Mouse (Mus musculus) ES-E14 (cell line): ENCODE data around the gene Fcgr2b. TPM values are rescaled to one million over a fixed set of nuclear protein-coding genes. Genes with fewer than 3 reads are reported as not detected.

Experiments
- DNase-seq: peaks from one replicate; pipeline ENCODE4 v3.0.0-alpha.2; 2013; ENCODE audit warnings: low read depth, low spot score
- H3K27ac ChIP-seq: 2 replicates; pipeline ENCODE4 v1.5.1; 2012; ENCODE audit warnings: low read depth, mild to moderate bottlenecking, low read length, moderate library complexity, mixed read lengths; ENCODE audit not compliant: poor library complexity, insufficient read depth, severe bottlenecking
- H3K36me3 ChIP-seq: 2 replicates; pipeline ENCODE4 v1.6.1; 2012; ENCODE audit warnings: mild to moderate bottlenecking, low read length, moderate library complexity, mixed read lengths; ENCODE audit not compliant: control insufficient read depth, poor library complexity, insufficient read depth, severe bottlenecking
- H3K4me1 ChIP-seq, 2 experiments: fragments of 150-350 bp in 1 of 2; sonication (generic) in 1 of 2; 2 replicates each; pipeline ENCODE4 v1.6.1; 2012; ENCODE audit warnings: low read length in 2 of 2, mild to moderate bottlenecking in 1 of 2, mixed read lengths in 1 of 2; ENCODE audit not compliant: control insufficient read depth in 2 of 2, insufficient read depth in 2 of 2, poor library complexity in 1 of 2
- H3K4me3 ChIP-seq, 2 experiments: fragments of 150-350 bp in 1 of 2; sonication (generic) in 1 of 2; 2 replicates each; pipeline ENCODE4 v1.5.1; 2012; ENCODE audit warnings: low read length in 2 of 2, low read depth in 1 of 2, mild to moderate bottlenecking in 1 of 2, mixed read lengths in 1 of 2; ENCODE audit not compliant: insufficient read depth in 1 of 2, poor library complexity in 1 of 2, severe bottlenecking in 1 of 2
- H3K9ac ChIP-seq: 2 replicates; pipeline ENCODE4 v1.6.1; 2012; ENCODE audit warnings: low read depth, mild to moderate bottlenecking, low read length, mixed read lengths; ENCODE audit not compliant: poor library complexity, insufficient read depth, severe bottlenecking
- H3K9me3 ChIP-seq: fragments of 150-350 bp; sonication (generic); 2 replicates; pipeline ENCODE4 v1.6.1; 2012; ENCODE audit warnings: low read depth, mild to moderate bottlenecking, low read length; ENCODE audit not compliant: control insufficient read depth, insufficient read depth
- CHD2 ChIP-seq: IDR thresholded peaks from 2 replicates; pipeline ENCODE4 v1.6.1; 2014; ENCODE audit warnings: mild to moderate bottlenecking, low read depth, low read length, inconsistent platforms
- HCFC1 ChIP-seq: IDR thresholded peaks from 2 replicates; pipeline ENCODE4 v1.6.1; 2012; ENCODE audit warnings: low read length, inconsistent platforms, borderline replicate concordance; ENCODE audit not compliant: insufficient read depth
- MAFK ChIP-seq: IDR thresholded peaks from 2 replicates; pipeline ENCODE4 v1.6.1; 2014; ENCODE audit warnings: mild to moderate bottlenecking, low read depth, low read length, inconsistent platforms; ENCODE audit not compliant: insufficient read depth
- ZC3H11A ChIP-seq: IDR thresholded peaks from 2 replicates; pipeline ENCODE4 v1.6.1; 2012; ENCODE audit warnings: low read depth, mild to moderate bottlenecking, inconsistent platforms, low read length, borderline replicate concordance
- ZNF384 ChIP-seq: IDR thresholded peaks from 2 replicates; pipeline ENCODE4 v1.6.1; 2012; ENCODE audit warnings: low read depth, low read length, inconsistent platforms
- in situ Hi-C, 2 experiments: fragments of 600-800 bp; cut with MboI; formaldehyde crosslinking; loops; one replicate each; pipeline ENCODE4 v1.15.1; 2025; ENCODE audit warnings: low sequenced_read_pairs in 2 of 2, inconsistent platforms in 1 of 2; ENCODE audit not compliant: unreplicated experiment in 2 of 2
- total RNA-seq: library from RNA; depleted of rRNA; stranded (reverse); fragments of 300-350 nt; gene quantifications from 2 replicates; pipeline ENCODE4 v1.2.3, GENCODE M21; 2012

The Fcgr2b gene
- total RNA-seq, 1 experiment = 2.4 TPM

GRCm38 (mm10) chr1:170972494-170972893 is 3.9 kb downstream of the Fcgr2b start:
- in situ Hi-C loops = no loop called here
- Histone ChIP-seq H3K9ac (no peak overlapping the region), H3K4me1 (peaks cover 0 to 7% of the 10 kb centered on the region in 2 experiments; a peak in 1 of 4 replicates), H3K9me3 (no peaks in the 10 kb centered on the region), H3K36me3 (no peaks in the 10 kb centered on the region), H3K27ac (no peak overlapping the region), H3K4me3 (no peak overlapping the region)
- TF ChIP-seq ZC3H11A = no peak
- no peak for TF ChIP-seq HCFC1
- no peak for TF ChIP-seq ZNF384
- TF ChIP-seq CHD2 = no peak
- no peak for TF ChIP-seq MAFK
- DNase-seq = no peak

- TF ChIP-seq MAFK (no peak), CHD2 (no peak), ZNF384 (no peak), ZC3H11A (no peak), HCFC1 (no peak)
- Histone ChIP-seq H3K27ac (no peak overlapping the region; the same call in 1 of the 2 replicates), H3K4me3 (no peak overlapping the region), H3K9ac (no peak overlapping the region), H3K36me3 (no peaks in the 10 kb centered on the region), H3K4me1 (peaks cover 0 to 6% of the 10 kb centered on the region in 2 experiments; a peak in 1 of 4 replicates), H3K9me3 (no peaks in the 10 kb centered on the region)
- in situ Hi-C loops = no loop called here
- no peak for DNase-seq
Measured at GRCm38 (mm10) chr1:170968576-170968975, 7.8 kb downstream of the Fcgr2b start.

GRCm38 (mm10) chr1:170967581-170967980 is 8.8 kb downstream of the Fcgr2b start:
- H3K4me3 ChIP-seq = no peak overlapping the region
- no peaks in the 10 kb centered on the region for H3K9me3 ChIP-seq
- peaks cover 5 to 11% of the 10 kb centered on the region in 2 experiments; a peak in 2 of 4 replicates for H3K4me1 ChIP-seq
- H3K27ac ChIP-seq = peak overlapping the region; percentile 58; the same call in 1 of the 2 replicates
- TF ChIP-seq ZNF384 = no peak
- no peak for TF ChIP-seq CHD2
- no peak for TF ChIP-seq HCFC1
- TF ChIP-seq MAFK = no peak
- TF ChIP-seq ZC3H11A = no peak
- in situ Hi-C loops = no loop called here
- no peaks in the 10 kb centered on the region for H3K36me3 ChIP-seq
- no peak for DNase-seq
- no peak overlapping the region for H3K9ac ChIP-seq

GRCm38 (mm10) chr1:170963087-170963486 is 13.3 kb downstream of the Fcgr2b start:
- Histone ChIP-seq H3K27ac (no peak overlapping the region; the same call in 1 of the 2 replicates), H3K9ac (peak overlapping the region; percentile 15; the same call in 1 of the 2 replicates), H3K4me1 (peaks cover 5 to 10% of the 10 kb centered on the region in 2 experiments; a peak in 2 of 4 replicates), H3K9me3 (no peaks in the 10 kb centered on the region), H3K4me3 (no peak overlapping the region), H3K36me3 (no peaks in the 10 kb centered on the region)
- in situ Hi-C loops = no loop called here
- no peak for DNase-seq
- no peak for TF ChIP-seq HCFC1
- TF ChIP-seq ZNF384 = no peak
- no peak for TF ChIP-seq MAFK
- TF ChIP-seq ZC3H11A = no peak
- no peak for TF ChIP-seq CHD2

- no peak overlapping the region for H3K4me3 ChIP-seq
- no peak overlapping the region for H3K9ac ChIP-seq
- no peak overlapping the region for H3K27ac ChIP-seq
- H3K36me3 ChIP-seq = no peaks in the 10 kb centered on the region
- TF ChIP-seq CHD2 = no peak
- TF ChIP-seq ZC3H11A = no peak
- TF ChIP-seq HCFC1 = no peak
- no peak for TF ChIP-seq MAFK
- no peak for TF ChIP-seq ZNF384
- H3K9me3 ChIP-seq = no peaks in the 10 kb centered on the region
- in situ Hi-C loops = no loop called here
- no peak for DNase-seq
- H3K4me1 ChIP-seq = peaks cover 4 to 5% of the 10 kb centered on the region in 2 experiments; a peak in 2 of 4 replicates
Measured at GRCm38 (mm10) chr1:170962301-170962700, 14.0 kb downstream of the Fcgr2b start.
